Mouse (Mus musculus): ENCODE data around the gene Otoa. TPM values are rescaled to one million over a fixed set of nuclear protein-coding genes. Genes with fewer than 3 reads are reported as not detected.
A peak's percentile ranks its signal among the peaks of the same experiment; 100 is the strongest.

The Otoa gene
- 0.36 and 0.42 TPM in 2 replicates for total RNA-seq (2015)
- total RNA-seq (2017) = 0.11 and 0.24 TPM in 2 replicates

DNA sequence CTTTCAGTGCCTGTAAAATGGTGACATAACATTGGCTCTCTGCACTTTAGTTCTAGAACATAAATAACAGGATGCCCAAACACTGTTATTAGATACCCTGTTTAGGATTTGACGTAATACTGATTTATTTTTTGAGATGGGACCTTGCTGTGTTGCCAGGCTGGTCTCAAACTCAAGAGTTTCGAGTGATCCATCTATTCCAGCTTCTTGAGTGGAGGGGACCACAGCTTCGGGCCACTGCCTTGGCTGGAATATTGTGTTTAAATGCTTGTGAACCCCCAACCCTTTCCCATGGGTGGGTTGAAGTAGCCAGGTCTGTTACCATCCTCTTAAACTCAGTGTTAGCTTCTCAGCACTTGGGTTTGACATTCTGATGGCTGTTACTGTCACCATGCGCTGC is at the start of gene Otoa:
Otoa (plus strand) TSS at position 301 of the 400 bp plus-strand sequence.
- ATAC-seq (ENCODE audit: poor library complexity, severe bottlenecking) = no peak

GRCm38 (mm10) chr7:121033856-121034652 is 47.4 kb upstream of the Otoa start, which contains the start of gene Mettl9:
Gene Mettl9, plus strand, starts transcription at chr7:121034445.
- ATAC-seq (ENCODE audit: poor library complexity, severe bottlenecking) = peak; percentile 98

- peak; percentile 14 for ATAC-seq (ENCODE audit: poor library complexity, severe bottlenecking)
Measured at GRCm38 (mm10) chr7:121034701-121035141, 46.7 kb upstream of the Otoa start.

DNA sequence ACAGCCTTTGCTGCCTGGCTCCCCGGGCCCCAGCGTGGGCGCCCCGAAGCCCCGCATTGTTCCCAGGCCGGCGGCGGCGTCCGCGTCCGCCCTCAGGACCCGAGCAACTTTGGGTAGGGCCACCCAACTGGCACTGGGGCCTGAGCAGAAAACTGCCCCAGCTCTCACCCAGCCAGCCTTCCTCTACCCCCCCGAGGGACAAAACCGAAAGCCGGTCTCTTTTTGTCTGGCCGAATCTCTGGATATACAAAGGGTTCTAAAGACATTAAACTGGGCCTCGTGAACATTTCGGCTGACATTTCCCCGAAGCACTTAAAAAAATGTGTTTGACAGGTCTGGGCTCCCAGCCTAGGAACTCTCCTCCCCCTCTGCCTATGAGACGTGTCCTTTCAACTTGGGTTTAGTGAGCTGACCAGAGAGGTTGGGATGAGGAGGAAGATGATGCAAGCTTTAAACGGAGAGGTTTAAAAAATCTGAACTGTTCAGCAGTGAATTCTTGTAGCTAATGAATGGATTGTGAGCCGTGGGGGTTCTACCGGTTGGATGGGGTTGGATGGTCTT is 46.2 kb upstream of the Otoa start:
- peak; percentile 13; the same call in 1 of the 2 replicates for ATAC-seq (ENCODE audit: poor library complexity, severe bottlenecking)

- ATAC-seq (ENCODE audit: poor library complexity, severe bottlenecking) = no peak
Measured at GRCm38 (mm10) chr7:121040595-121040994, 40.9 kb upstream of the Otoa start.

DNA sequence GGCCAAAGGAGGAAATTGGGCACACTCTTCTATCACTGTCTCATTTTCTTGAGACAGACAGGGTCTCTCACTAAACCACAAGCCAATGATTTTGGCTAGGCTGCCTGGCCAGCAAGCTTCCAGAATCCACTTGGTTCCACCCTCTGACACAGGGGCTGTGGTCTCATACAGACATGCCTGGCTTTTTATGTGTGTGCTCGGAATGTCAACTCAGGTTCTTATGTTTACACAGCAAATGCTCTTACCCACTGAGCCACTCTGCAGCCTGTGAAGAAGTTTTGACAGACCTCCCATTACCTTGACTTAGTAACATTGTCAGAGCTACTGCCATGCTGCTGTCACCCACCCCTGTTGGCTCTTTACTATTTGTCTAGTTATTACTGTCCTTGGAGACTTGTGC is 39.5 kb upstream of the Otoa start:
- no peak for ATAC-seq (ENCODE audit: poor library complexity, severe bottlenecking)

- no peak for ATAC-seq (ENCODE audit: poor library complexity, severe bottlenecking)
Measured at GRCm38 (mm10) chr7:121043004-121043403, 38.4 kb upstream of the Otoa start.

- ATAC-seq (ENCODE audit: poor library complexity, severe bottlenecking) = peak; percentile 70
Measured at GRCm38 (mm10) chr7:121043510-121043909, 37.9 kb upstream of the Otoa start.

- ATAC-seq (ENCODE audit: poor library complexity, severe bottlenecking) = no peak
Measured at GRCm38 (mm10) chr7:121044251-121044650, 37.2 kb upstream of the Otoa start.

DNA sequence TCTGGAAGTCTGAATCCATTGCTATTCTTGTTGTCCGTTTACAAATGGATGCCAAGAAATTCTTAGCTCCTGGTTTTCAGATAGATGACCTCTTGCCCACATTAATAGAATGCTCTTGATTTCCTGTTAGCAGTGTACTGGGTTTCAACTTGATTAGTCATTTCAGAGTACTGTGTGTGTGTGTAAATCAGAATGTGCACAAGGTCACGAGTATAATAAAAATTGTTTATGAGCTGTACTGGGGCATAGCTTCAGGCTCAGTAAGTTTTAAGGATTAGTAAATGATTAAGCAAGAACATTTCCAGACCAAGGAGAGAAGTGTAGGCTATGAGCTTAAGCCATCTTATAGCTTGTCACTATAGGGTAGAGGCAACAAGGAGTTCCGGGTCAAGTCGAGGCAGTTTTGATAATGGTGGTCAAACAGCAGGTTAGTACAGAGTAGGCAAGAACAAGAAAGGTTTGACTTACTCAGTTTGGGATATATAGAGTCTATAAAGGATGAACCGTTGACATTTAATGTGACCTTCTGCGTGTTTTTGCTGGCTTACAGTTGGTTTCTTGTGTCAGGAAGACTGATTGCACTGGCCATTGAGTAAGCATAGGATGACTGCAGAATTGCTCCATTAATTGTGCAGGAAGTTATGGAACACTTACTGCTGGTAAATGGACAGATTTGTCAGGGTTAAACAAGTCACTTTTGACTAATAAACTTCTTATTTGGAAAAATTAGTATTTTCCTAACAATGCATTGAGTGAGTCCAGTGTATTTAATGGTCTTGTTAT is 35.6 kb upstream of the Otoa start:
- 0 out of 2 replicates have a peak, but pooled peaks have one; percentile 16 for ATAC-seq (ENCODE audit: poor library complexity, severe bottlenecking)

DNA sequence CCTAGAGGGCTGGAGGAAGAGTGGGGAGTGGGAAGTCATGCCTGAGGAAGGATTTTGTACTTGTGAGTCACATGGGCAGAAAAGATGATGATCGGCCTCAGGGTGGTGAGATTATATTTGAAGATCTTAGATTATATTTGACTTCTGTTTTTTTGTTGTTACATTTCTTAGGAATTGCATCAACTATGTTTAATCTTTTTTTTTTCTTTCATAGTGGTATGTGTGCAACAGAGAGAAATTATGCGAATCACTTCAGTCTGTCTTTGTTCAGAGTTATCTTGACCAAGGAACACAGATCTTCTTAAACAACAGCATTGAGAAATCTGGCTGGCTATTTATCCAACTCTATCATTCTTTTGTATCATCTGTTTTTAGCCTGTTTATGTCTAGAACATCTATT is 33.8 kb upstream of the Otoa start:
- ATAC-seq (ENCODE audit: poor library complexity, severe bottlenecking) = peak; percentile 40

DNA sequence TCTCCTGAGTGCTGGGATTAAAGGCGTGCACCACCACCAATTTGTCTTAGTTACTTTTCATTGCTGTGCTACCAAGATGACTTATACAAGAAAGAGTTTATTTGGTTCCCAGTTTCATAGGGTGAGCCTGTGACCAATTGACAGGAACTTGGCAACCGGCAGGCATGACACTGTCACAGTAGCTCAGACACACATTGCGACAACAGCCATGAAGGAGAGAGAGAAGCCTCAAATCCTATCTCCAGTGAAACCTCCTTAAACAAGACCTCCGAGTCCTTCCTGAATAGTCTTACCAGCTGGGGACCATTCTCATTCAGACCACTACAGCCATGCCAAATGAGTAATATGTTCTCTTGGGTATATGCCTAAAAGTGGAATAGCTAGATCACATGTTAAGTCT is 28.4 kb upstream of the Otoa start:
- no peak for ATAC-seq (ENCODE audit: poor library complexity, severe bottlenecking)

- ATAC-seq (ENCODE audit: poor library complexity, severe bottlenecking) = peak; percentile 46
Measured at GRCm38 (mm10) chr7:121059477-121060218, 21.8 kb upstream of the Otoa start.

DNA sequence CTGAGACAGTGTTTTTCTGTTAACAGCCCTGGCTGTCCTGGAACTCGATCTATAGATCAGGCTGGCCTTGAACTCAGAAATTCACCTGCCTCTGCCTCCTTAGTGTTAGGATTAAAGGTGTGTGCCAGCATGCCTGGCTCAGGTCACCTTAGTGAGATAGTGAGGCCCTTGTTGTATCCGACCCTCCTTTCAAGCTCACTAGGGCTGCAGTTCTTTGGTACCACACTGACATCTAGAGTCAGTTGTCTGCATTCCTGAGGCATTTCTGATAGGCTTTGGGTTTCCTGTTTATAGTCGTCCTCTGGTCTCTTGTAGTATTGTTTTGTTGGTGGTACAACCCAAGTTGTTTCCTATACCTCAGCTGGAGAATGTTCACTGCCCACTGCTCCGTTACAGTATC is 17.1 kb upstream of the Otoa start:
- ATAC-seq (ENCODE audit: poor library complexity, severe bottlenecking) = 0 out of 2 replicates have a peak, but pooled peaks have one; percentile 20

DNA sequence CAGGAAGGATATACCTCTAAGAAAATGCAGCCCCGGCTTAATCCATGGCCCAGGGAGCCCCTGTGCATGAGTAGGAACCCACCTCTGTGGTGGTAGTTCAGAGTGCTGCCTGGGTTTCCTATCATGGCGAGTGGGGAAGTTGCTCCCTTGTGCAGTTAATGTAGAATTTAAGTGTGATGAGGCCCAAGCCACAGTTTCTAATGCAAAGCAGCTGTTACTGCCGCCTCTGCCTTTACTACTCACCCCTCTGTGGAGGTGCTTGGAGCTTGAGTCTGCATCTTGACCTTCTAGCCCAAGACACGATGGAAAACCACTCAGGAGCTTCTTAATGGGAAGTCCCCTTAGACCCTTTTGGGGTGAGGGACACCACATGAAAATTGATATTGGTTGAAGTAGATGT is 10.2 kb upstream of the Otoa start:
- ATAC-seq (ENCODE audit: poor library complexity, severe bottlenecking) = no peak

GRCm38 (mm10) chr7:121072506-121072905 is 8.9 kb upstream of the Otoa start:
- ATAC-seq (ENCODE audit: poor library complexity, severe bottlenecking) = peak; percentile 44

DNA sequence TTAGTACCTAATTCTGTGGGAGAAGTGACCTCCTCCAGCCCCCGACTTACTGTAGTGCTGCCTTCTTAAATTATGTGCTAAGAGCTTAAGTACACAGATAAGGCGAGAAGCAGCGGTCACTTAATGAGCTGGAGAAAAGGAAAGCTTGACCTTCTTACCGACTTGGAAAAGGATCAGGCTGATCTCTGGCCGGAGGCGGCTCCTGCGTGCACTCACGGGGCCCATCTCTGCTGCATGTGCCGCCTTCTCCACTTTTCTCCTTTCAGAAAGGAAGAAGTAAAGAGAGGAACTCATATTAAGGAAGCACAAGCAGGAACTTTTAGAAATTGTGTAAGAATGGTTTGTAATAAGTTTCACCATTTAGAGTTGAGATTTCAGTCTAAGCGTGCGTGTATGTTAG is 7.2 kb upstream of the Otoa start, which contains the start of gene Igsf6:
Igsf6 (minus strand) TSS at position 292 of the 400 bp plus-strand sequence.
- ATAC-seq (ENCODE audit: poor library complexity, severe bottlenecking) = peak; percentile 71

- no peak; the same call in none of the 2 replicates for ATAC-seq (ENCODE audit: poor library complexity, severe bottlenecking)
Measured at GRCm38 (mm10) chr7:121074801-121075400, 6.5 kb upstream of the Otoa start.

GRCm38 (mm10) chr7:121075416-121075815 is 6.0 kb upstream of the Otoa start:
- ATAC-seq (ENCODE audit: poor library complexity, severe bottlenecking) = 0 out of 2 replicates have a peak, but pooled peaks have one; percentile 8

DNA sequence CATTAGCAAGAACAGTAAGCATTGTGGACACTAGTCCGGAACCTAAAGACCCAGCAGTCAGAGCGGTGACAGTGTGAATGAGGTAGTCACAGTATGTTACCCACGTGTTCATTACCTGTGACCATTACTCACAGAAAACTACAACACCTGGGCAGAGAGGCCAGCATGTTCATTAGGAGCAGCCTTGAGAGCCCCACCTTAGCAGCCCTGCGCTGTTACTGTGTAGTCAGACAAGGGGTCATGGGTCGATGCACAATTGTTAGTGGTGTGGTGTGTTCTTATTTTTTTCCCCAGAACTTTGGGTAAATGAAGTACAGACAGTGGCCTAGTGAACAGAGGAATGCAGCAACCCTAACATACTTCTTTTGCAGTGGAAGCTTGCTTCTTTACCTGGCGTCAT is 4.1 kb upstream of the Otoa start:
- no peak for ATAC-seq (ENCODE audit: poor library complexity, severe bottlenecking)

Data from megakaryocyte, adult 5-6 weeks (primary cell).